Mouse (Mus musculus): ENCODE results near the gene Nxnl1.
"Not testable (repeated sequence)": the region's sequence is repeated elsewhere in the genome, so short reads cannot be mapped to it uniquely, and the experiment has no call there.

- not testable (repeated sequence) for TF ChIP-seq CTCF (IDR thresholded peaks at IDR 0.05; ENCODE audit: low read depth, low read length); POLR2AphosphoS5 (IDR thresholded peaks at IDR 0.05; ENCODE audit: insufficient replicate concordance, low read depth, low read length); GATA1 (IDR thresholded peaks at IDR 0.05; ENCODE audit: borderline replicate concordance, low read length); GATA2 (IDR thresholded peaks at IDR 0.05; ENCODE audit: borderline replicate concordance, low read depth, low read length)
Observed at GRCm38 (mm10) chr8:71530735-71531467, 35.5 kb downstream of the Nxnl1 start.
